Mouse (Mus musculus): Measurements from ENCODE around the gene Crtc2. TPM values are rescaled to one million over a fixed set of nuclear protein-coding genes. Genes with fewer than 3 reads are reported as not detected.

Gene Crtc2
- polyA plus RNA-seq, 1 experiment from 2014 or later, result 77.0 TPM

GRCm38 (mm10) chr3:90293352-90294063 is 39.5 kb downstream of the Crtc2 start:
- ChIA-PET CTCF (interaction anchor here (1.2 to 1.9 kb wide), 4 partner anchors 10 to 130 kb away, joined by 3 to 10 read pairs (median 4); no protein-coding TSS in a partner anchor), POLR2A (interaction anchor here (0.6 to 1.3 kb wide), 5 partner anchors 16 to 62 kb away, joined by 3 to 5 read pairs (median 3); no protein-coding TSS in a partner anchor)
- peak; percentile 20 for ATAC-seq
- peak; percentile 7 for DNase-seq (ENCODE audit: low read depth, low spot score)
- no peak for TF ChIP-seq CTCF (IDR thresholded peaks at IDR 0.05)
- in situ Hi-C loops (cut with MboI; ENCODE audit: low pct_unique_long_range_greater_than_20kb), result no loop called here
- H3K27me3 ChIP-seq, result no peaks in the 10 kb centered on the region

GRCm38 (mm10) chr3:90294064-90294440 is 40.1 kb downstream of the Crtc2 start:
- no peak for TF ChIP-seq CTCF (IDR thresholded peaks at IDR 0.05)
- CTCF ChIA-PET, result interaction anchor here (0.9 to 1.3 kb wide), 3 partner anchors 16 to 79 kb away, joined by 3 to 4 read pairs (median 3); no protein-coding TSS in a partner anchor
- no peaks in the 10 kb centered on the region for H3K27me3 ChIP-seq
- DNase-seq (ENCODE audit: low read depth, low spot score) (peak; percentile 6), ATAC-seq (no peak)
- in situ Hi-C loops (cut with MboI; ENCODE audit: low pct_unique_long_range_greater_than_20kb), result no loop called here
- POLR2A ChIA-PET, result interaction anchor here (1.0 kb wide), 1 partner anchor 22 kb away, joined by 3 read pairs; no protein-coding TSS in a partner anchor

GRCm38 (mm10) chr3:90294651-90295050 is 40.7 kb downstream of the Crtc2 start:
- in situ Hi-C loops (cut with MboI; ENCODE audit: low pct_unique_long_range_greater_than_20kb), result no loop called here
- no peak for ATAC-seq
- no peaks in the 10 kb centered on the region for H3K27me3 ChIP-seq
- no peak for TF ChIP-seq CTCF (IDR thresholded peaks at IDR 0.05)
- ChIA-PET POLR2A (interaction anchor here (1.0 kb wide), 1 partner anchor 23 kb away, joined by 3 read pairs; no protein-coding TSS in a partner anchor), CTCF (interaction anchor here (0.9 to 1.3 kb wide), 3 partner anchors 15 to 78 kb away, joined by 3 to 4 read pairs (median 3); no protein-coding TSS in a partner anchor)
- DNase-seq (ENCODE audit: low read depth, low spot score), result no peak

GRCm38 (mm10) chr3:90305801-90306200 is 51.8 kb downstream of the Crtc2 start:
- no peak for ATAC-seq
- no peak for TF ChIP-seq CTCF (IDR thresholded peaks at IDR 0.05)
- no peaks in the 10 kb centered on the region for H3K27me3 ChIP-seq
- ChIA-PET CTCF (interaction anchor here (1.4 kb wide), 1 partner anchor 8 kb away, joined by 3 read pairs; no protein-coding TSS in a partner anchor), POLR2A (no interaction called here)
- DNase-seq (ENCODE audit: low read depth, low spot score), result no peak
- in situ Hi-C loops (cut with MboI; ENCODE audit: low pct_unique_long_range_greater_than_20kb), result no loop called here

GRCm38 (mm10) chr3:90309589-90309988 is 55.6 kb downstream of the Crtc2 start:
- ATAC-seq, result no peak
- in situ Hi-C loops (cut with MboI; ENCODE audit: low pct_unique_long_range_greater_than_20kb), result no loop called here
- no peaks in the 10 kb centered on the region for H3K27me3 ChIP-seq
- CTCF ChIA-PET, result interaction anchor here (1.0 to 1.8 kb wide), 8 partner anchors 9 to 94 kb away, joined by 3 to 7 read pairs (median 4); no protein-coding TSS in a partner anchor
- no peak for TF ChIP-seq CTCF (IDR thresholded peaks at IDR 0.05)
- POLR2A ChIA-PET, result interaction anchor here (1.1 to 1.8 kb wide), 2 partner anchors 11 to 17 kb away, joined by 4 to 8 read pairs; partner anchors contain the start of gene Gatad2b
- no peak for DNase-seq (ENCODE audit: low read depth, low spot score)

GRCm38 (mm10) chr3:90313367-90313766 is 59.4 kb downstream of the Crtc2 start:
- no peak for ATAC-seq
- in situ Hi-C loops (cut with MboI; ENCODE audit: low pct_unique_long_range_greater_than_20kb), result no loop called here
- peak; percentile 68 for TF ChIP-seq CTCF (IDR thresholded peaks at IDR 0.05)
- CTCF ChIA-PET, result interaction anchor here (0.9 to 1.9 kb wide), 12 partner anchors 8 to 60 kb away, joined by 3 to 7 read pairs (median 4); no protein-coding TSS in a partner anchor
- POLR2A ChIA-PET, result interaction anchor here (0.6 to 1.1 kb wide), 2 partner anchors 12 to 368 kb away, joined by 3 read pairs; no protein-coding TSS in a partner anchor
- DNase-seq (ENCODE audit: low read depth, low spot score), result no peak
- no peaks in the 10 kb centered on the region for H3K27me3 ChIP-seq

Other genes starting within 250 kb of the Crtc2 start
- 182 TPM for gene 4933434E20Rik, start 202.5 kb upstream of the Crtc2 start, polyA plus RNA-seq (2021)
- 232 TPM for gene Ubap2l, start 201.5 kb upstream of the Crtc2 start, polyA plus RNA-seq (2021)
- gene Tpm3, start 181.5 kb upstream of the Crtc2 start, polyA plus RNA-seq (2021), result 501 TPM
- gene Nup210l, start 150.0 kb upstream of the Crtc2 start, polyA plus RNA-seq (2021), result 0.46 TPM
- gene Rps27, start 40.5 kb upstream of the Crtc2 start, polyA plus RNA-seq (2021), result 2,084 TPM
- gene Rab13, start 40.5 kb upstream of the Crtc2 start, polyA plus RNA-seq (2021), result 66.8 TPM
- 108 TPM for gene Jtb, start 22.6 kb upstream of the Crtc2 start, polyA plus RNA-seq (2021)
- 1.1 TPM for gene Creb3l4, start 10.7 kb upstream of the Crtc2 start, polyA plus RNA-seq (2021)
- 243 TPM for gene Slc39a1, start 6.0 kb upstream of the Crtc2 start, polyA plus RNA-seq (2021)
- gene Dennd4b, start 11.0 kb downstream of the Crtc2 start, polyA plus RNA-seq (2021), result 14.1 TPM
- gene Gatad2b, start 39.0 kb downstream of the Crtc2 start, polyA plus RNA-seq (2021), result 40.8 TPM
- gene Slc27a3, start 135.8 kb downstream of the Crtc2 start, polyA plus RNA-seq (2021), result 2.9 TPM
- gene Ints3, start 179.5 kb downstream of the Crtc2 start, polyA plus RNA-seq (2021), result 77.8 TPM
- gene Npr1, start 211.7 kb downstream of the Crtc2 start, polyA plus RNA-seq (2021), result 5.3 TPM
- gene Ilf2, start 222.0 kb downstream of the Crtc2 start, polyA plus RNA-seq (2021), result 129 TPM
- 104 TPM for gene Snapin, start 236.9 kb downstream of the Crtc2 start, polyA plus RNA-seq (2021)